Mouse (Mus musculus): ENCODE results near the gene Arnt2. TPM values are rescaled to one million over a fixed set of nuclear protein-coding genes. Genes with fewer than 3 reads are reported as not detected.

Arnt2 gene
- total and polyA plus RNA-seq, 2 experiments from 2014 or later = 44.6 to 126 TPM

- no peak for DNase-seq (ENCODE audit: low spot score)
- Histone ChIP-seq H3K27me3 (ENCODE audit: insufficient read depth, low read length) (no peaks in the 10 kb centered on the region), H3K4me2 (ENCODE audit: low read depth, low read length) (no peak overlapping the region), H3K4me1 (ENCODE audit: insufficient read depth, low read length) (no peaks in the 10 kb centered on the region), H3K9me3 (ENCODE audit: low read length) (no peaks in the 10 kb centered on the region), H3K4me3 (ENCODE audit: low read length) (no peak overlapping the region), H3K9ac (replicated peaks; ENCODE audit: low read length) (no peak overlapping the region), H3K27ac (no peak overlapping the region), H3K36me3 (ENCODE audit: insufficient read depth, low read length) (peaks cover 36% of the 10 kb centered on the region; the same call in 1 of the 2 replicates)
- no peak for TF ChIP-seq CTCF (IDR thresholded peaks at IDR 0.05; ENCODE audit: low read depth)
- WGBS = 93% methylated on average over 7 of the region's 7 CpGs
- no peak for ATAC-seq
Measured at GRCm38 (mm10) chr7:84285790-84286189, 124.2 kb downstream of the Arnt2 start.

DNA sequence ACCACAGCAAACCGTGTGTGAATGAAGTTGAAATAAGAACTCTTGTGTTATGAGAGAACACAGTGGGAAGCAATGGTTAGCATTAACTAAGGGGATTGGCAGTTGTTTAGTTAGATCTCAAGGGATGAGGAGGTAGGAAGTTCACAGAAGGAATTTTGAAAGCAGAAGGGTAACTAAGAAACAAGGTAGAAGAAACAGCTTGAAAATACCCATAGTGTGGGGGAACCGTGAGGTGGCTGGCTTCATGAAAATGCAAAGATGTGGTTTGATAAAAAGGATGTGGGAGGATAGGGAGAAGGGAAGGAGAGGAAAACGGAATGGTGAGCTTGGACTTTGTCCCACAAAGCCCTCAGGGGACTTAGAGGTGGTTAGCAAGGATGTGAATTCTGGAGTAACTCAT lies 125.0 kb downstream of the Arnt2 start:
- H3K9me3 ChIP-seq (ENCODE audit: low read length) = no peaks in the 10 kb centered on the region
- H3K4me2 ChIP-seq (ENCODE audit: low read depth, low read length) = no peak overlapping the region
- ATAC-seq (no peak), DNase-seq (ENCODE audit: low spot score) (no peak)
- H3K27ac ChIP-seq = no peak overlapping the region
- H3K36me3 ChIP-seq (ENCODE audit: insufficient read depth, low read length) = peaks cover 35% of the 10 kb centered on the region; the same call in 1 of the 2 replicates
- no peaks in the 10 kb centered on the region for H3K4me1 ChIP-seq (ENCODE audit: insufficient read depth, low read length)
- H3K27me3 ChIP-seq (ENCODE audit: insufficient read depth, low read length) = no peaks in the 10 kb centered on the region
- 85% methylated on average over 3 of the region's 3 CpGs for WGBS
- H3K9ac ChIP-seq (replicated peaks; ENCODE audit: low read length) = no peak overlapping the region
- TF ChIP-seq CTCF (IDR thresholded peaks at IDR 0.05; ENCODE audit: low read depth) = no peak
- H3K4me3 ChIP-seq (ENCODE audit: low read length) = no peak overlapping the region

GRCm38 (mm10) chr7:84282231-84282630 lies 127.7 kb downstream of the Arnt2 start:
- TF ChIP-seq CTCF (IDR thresholded peaks at IDR 0.05; ENCODE audit: low read depth) = no peak

GRCm38 (mm10) chr7:84279231-84279630 lies 130.7 kb downstream of the Arnt2 start:
- DNase-seq (ENCODE audit: low spot score) (no peak), ATAC-seq (no peak)
- WGBS = 85% methylated on average over 1 of the region's 1 CpGs
- no peaks in the 10 kb centered on the region for H3K9me3 ChIP-seq (ENCODE audit: low read length)
- no peak overlapping the region for H3K4me2 ChIP-seq (ENCODE audit: low read depth, low read length)
- H3K4me3 ChIP-seq (ENCODE audit: low read length) = no peak overlapping the region
- H3K27ac ChIP-seq = no peak overlapping the region
- H3K9ac ChIP-seq (replicated peaks; ENCODE audit: low read length) = no peak overlapping the region
- peaks cover 45% of the 10 kb centered on the region for H3K36me3 ChIP-seq (ENCODE audit: insufficient read depth, low read length)
- H3K27me3 ChIP-seq (ENCODE audit: insufficient read depth, low read length) = no peaks in the 10 kb centered on the region
- TF ChIP-seq CTCF (IDR thresholded peaks at IDR 0.05; ENCODE audit: low read depth) = no peak
- H3K4me1 ChIP-seq (ENCODE audit: insufficient read depth, low read length) = no peaks in the 10 kb centered on the region

More at GRCm38 (mm10) chr7:84282231-84282630, 127.7 kb downstream of the Arnt2 start:
- Histone ChIP-seq H3K4me1 (ENCODE audit: insufficient read depth, low read length) (no peaks in the 10 kb centered on the region), H3K9me3 (ENCODE audit: low read length) (no peaks in the 10 kb centered on the region), H3K27ac (no peak overlapping the region), H3K4me2 (ENCODE audit: low read depth, low read length) (no peak overlapping the region), H3K4me3 (ENCODE audit: low read length) (no peak overlapping the region), H3K27me3 (ENCODE audit: insufficient read depth, low read length) (no peaks in the 10 kb centered on the region), H3K36me3 (ENCODE audit: insufficient read depth, low read length) (peaks cover 33% of the 10 kb centered on the region), H3K9ac (replicated peaks; ENCODE audit: low read length) (no peak overlapping the region)
- DNase-seq (ENCODE audit: low spot score) (no peak), ATAC-seq (no peak)
- 87% methylated on average over 4 of the region's 4 CpGs for WGBS

DNA sequence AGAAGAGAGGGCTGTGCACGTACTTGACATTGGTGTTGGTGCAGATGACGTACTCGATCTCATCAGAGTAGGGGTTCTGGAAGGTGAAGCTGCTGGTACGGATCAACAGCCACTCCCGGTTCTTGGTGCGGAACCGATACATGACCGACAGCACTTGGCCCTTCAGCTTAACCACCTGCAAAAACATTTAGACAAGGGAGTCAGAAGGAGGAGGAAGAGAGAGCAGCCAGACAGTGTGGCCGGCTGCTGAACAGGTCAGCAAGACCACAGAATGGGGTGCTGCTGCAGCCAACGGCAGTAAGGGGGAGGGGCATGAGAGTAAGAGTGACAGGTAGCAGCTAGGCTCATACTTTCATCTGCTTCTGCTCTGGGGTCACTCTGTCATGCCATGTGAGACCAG lies 134.7 kb downstream of the Arnt2 start:
- DNase-seq (ENCODE audit: low spot score) (no peak), ATAC-seq (no peak)
- Histone ChIP-seq H3K9ac (replicated peaks; ENCODE audit: low read length) (no peak overlapping the region), H3K9me3 (ENCODE audit: low read length) (no peaks in the 10 kb centered on the region), H3K4me1 (ENCODE audit: insufficient read depth, low read length) (no peaks in the 10 kb centered on the region), H3K4me3 (ENCODE audit: low read length) (no peak overlapping the region), H3K27me3 (ENCODE audit: insufficient read depth, low read length) (no peaks in the 10 kb centered on the region), H3K4me2 (ENCODE audit: low read depth, low read length) (no peak overlapping the region), H3K36me3 (ENCODE audit: insufficient read depth, low read length) (peaks cover 36% of the 10 kb centered on the region), H3K27ac (no peak overlapping the region)
- TF ChIP-seq CTCF (IDR thresholded peaks at IDR 0.05; ENCODE audit: low read depth) = no peak
- 84% methylated on average over 10 of the region's 10 CpGs for WGBS

DNA sequence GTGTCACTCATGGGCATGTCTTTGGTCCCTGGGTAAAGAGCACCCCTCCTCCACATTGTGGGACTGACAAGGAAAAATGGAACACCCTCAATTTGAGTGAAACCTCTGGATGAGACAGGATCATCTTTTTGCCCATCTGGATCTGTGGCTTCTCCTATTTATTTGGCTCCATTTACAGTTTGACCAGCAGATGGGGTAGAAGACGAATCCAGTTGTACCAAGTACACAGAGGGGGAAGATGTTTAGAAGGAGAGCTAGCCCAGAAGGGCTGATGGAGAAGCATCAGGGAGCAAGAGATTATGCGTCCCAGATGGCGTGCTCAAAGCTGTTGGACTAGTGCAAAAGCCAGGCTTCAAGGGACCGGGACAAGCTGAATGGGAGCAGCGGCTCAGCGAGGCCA lies 136.0 kb downstream of the Arnt2 start:
- H3K4me2 ChIP-seq (ENCODE audit: low read depth, low read length) = no peak overlapping the region
- H3K9me3 ChIP-seq (ENCODE audit: low read length) = no peaks in the 10 kb centered on the region
- WGBS = 76% methylated on average over 6 of the region's 6 CpGs
- peak; percentile 23 for DNase-seq (ENCODE audit: low spot score)
- no peak overlapping the region for H3K27ac ChIP-seq
- H3K4me1 ChIP-seq (ENCODE audit: insufficient read depth, low read length) = no peaks in the 10 kb centered on the region
- no peak overlapping the region for H3K9ac ChIP-seq (replicated peaks; ENCODE audit: low read length)
- H3K4me3 ChIP-seq (ENCODE audit: low read length) = no peak overlapping the region
- TF ChIP-seq CTCF (IDR thresholded peaks at IDR 0.05; ENCODE audit: low read depth) = peak; percentile 50
- no peaks in the 10 kb centered on the region for H3K27me3 ChIP-seq (ENCODE audit: insufficient read depth, low read length)
- peaks cover 39% of the 10 kb centered on the region for H3K36me3 ChIP-seq (ENCODE audit: insufficient read depth, low read length)
- no peak for ATAC-seq

GRCm38 (mm10) chr7:84272206-84272818 lies 137.7 kb downstream of the Arnt2 start:
- peak; percentile 89 for DNase-seq (ENCODE audit: low spot score)
- H3K4me2 ChIP-seq (ENCODE audit: low read depth, low read length) = no peak overlapping the region
- TF ChIP-seq CTCF (IDR thresholded peaks at IDR 0.05; ENCODE audit: low read depth) = peak; percentile 96
- H3K9me3 ChIP-seq (ENCODE audit: low read length) = no peaks in the 10 kb centered on the region
- H3K36me3 ChIP-seq (ENCODE audit: insufficient read depth, low read length) = peaks cover 45% of the 10 kb centered on the region
- ATAC-seq = peak; percentile 88
- H3K27me3 ChIP-seq (ENCODE audit: insufficient read depth, low read length) = no peaks in the 10 kb centered on the region
- WGBS = 29% methylated on average over 7 of the region's 7 CpGs
- H3K27ac ChIP-seq = no peak overlapping the region
- H3K9ac ChIP-seq (replicated peaks; ENCODE audit: low read length) = no peak overlapping the region
- H3K4me1 ChIP-seq (ENCODE audit: insufficient read depth, low read length) = no peaks in the 10 kb centered on the region
- H3K4me3 ChIP-seq (ENCODE audit: low read length) = no peak overlapping the region

Data from hindbrain, postnatal 0 days (tissue).